Mouse (Mus musculus) kidney, embryonic 15.5 days (tissue): Measurements from ENCODE around the gene Slc22a4. TPM values are rescaled to one million over a fixed set of nuclear protein-coding genes. Genes with fewer than 3 reads are reported as not detected.
A peak's percentile ranks its signal among the peaks of the same experiment; 100 is the strongest.

ENCODE experiments used
- ATAC-seq: fragments of 200-750 bp; cut with Nextera tagmentation; replicated peaks from 2 replicates; pipeline ENCODE4 v1.8.0; 2017; ENCODE audit warnings: moderate TSS enrichment; ENCODE audit not compliant: low FRiP score
- H3K27ac ChIP-seq: fragments of 300-500 bp; sonication (generic); 2 replicates; pipeline ENCODE4 v1.5.1; 2015; ENCODE audit warnings: mild to moderate bottlenecking, inconsistent platforms
- H3K27me3 ChIP-seq: fragments of 300-500 bp; sonication (generic); 2 replicates; pipeline ENCODE4 v1.6.1; 2015; ENCODE audit warnings: inconsistent platforms
- H3K36me3 ChIP-seq: fragments of 300-500 bp; sonication (generic); 2 replicates; pipeline ENCODE4 v1.6.1; 2015; ENCODE audit warnings: inconsistent platforms
- H3K4me1 ChIP-seq: fragments of 300-500 bp; sonication (generic); 2 replicates; pipeline ENCODE4 v1.6.1; 2015; ENCODE audit warnings: inconsistent platforms
- H3K4me2 ChIP-seq: fragments of 300-500 bp; sonication (generic); 2 replicates; pipeline ENCODE4 v1.6.1; 2015; ENCODE audit warnings: moderate library complexity, mild to moderate bottlenecking, inconsistent platforms
- H3K4me3 ChIP-seq: fragments of 300-500 bp; sonication (generic); replicated peaks from 2 replicates; pipeline ENCODE4 v1.5.1; 2015; ENCODE audit warnings: mild to moderate bottlenecking, inconsistent platforms
- H3K9ac ChIP-seq: fragments of 300-500 bp; sonication (generic); 2 replicates; pipeline ENCODE4 v1.6.1; 2015; ENCODE audit warnings: mild to moderate bottlenecking, inconsistent platforms
- H3K9me3 ChIP-seq: fragments of 300-500 bp; sonication (generic); replicated peaks from 2 replicates; pipeline ENCODE4 v1.6.1; 2016; ENCODE audit warnings: inconsistent platforms
- WGBS: fragments of 180-500 bp; shearing (Covaris S2); methylation state at CpG from one replicate; pipeline ENCODE4 v1.1.7; 2015; ENCODE audit warnings: mixed read lengths; 5-methylcytosine and 5-hydroxymethylcytosine counted together
- polyA plus RNA-seq: library from polyadenylated mRNA; unstranded; fragments of >200 nt; fragmentation: Nextera tagmentation; extraction: Ambion mirVana; gene quantifications from 2 replicates; pipeline ENCODE4 v1.2.1, GENCODE M21; 2015

Slc22a4 gene
- polyA plus RNA-seq, 1 experiment from 2014 or later = 1.9 TPM

DNA sequence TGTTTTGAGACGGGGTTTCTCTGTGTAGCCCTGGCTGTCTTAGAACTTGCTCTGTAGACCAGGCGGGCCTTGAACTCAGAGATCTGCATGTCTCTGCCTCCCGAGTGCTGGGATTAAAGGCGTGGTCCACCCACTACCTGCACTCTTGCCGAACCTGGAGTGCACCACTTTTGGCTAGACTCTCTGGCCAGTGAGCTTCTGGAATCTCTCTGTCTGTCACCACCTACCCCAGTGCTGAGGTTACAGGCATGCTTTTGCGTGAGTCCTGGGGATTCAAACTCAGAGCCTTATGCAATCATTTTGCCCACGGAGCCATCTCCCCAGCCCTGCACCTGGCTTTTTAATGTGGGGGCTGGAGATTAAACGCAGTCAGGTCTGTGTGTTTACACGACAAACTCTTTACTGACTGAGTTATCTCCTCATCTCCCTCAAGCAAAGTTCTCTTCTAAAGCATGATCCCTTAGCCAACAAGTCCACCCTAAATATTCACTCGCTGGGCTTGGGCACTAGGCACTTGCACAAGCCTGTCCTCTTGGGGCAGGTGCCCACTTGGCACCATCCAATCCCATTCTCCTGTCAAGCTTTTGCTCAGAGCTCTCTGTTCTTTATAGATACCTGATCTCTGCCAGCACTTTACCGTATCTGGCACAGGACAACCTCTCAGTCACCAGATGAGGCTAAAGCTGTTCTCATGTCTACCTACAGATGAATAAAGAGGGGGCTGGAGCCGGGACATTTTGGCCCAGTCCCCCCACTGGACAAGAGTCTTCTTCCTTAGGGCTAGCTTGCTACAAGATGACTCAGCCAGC is 37.4 kb upstream of the Slc22a4 start:
- H3K4me2 ChIP-seq = no peak overlapping the region
- H3K9ac ChIP-seq = no peak overlapping the region
- H3K36me3 ChIP-seq = no peaks in the 10 kb centered on the region
- H3K9me3 ChIP-seq = no peaks in the 10 kb centered on the region
- peaks cover 74% of the 10 kb centered on the region for H3K4me1 ChIP-seq
- no peak for ATAC-seq
- no peak overlapping the region for H3K27ac ChIP-seq
- no peaks in the 10 kb centered on the region; the same call in none of the 2 replicates for H3K27me3 ChIP-seq
- H3K4me3 ChIP-seq = no peak overlapping the region
- 90% methylated on average over 12 of the region's 12 CpGs for WGBS

DNA sequence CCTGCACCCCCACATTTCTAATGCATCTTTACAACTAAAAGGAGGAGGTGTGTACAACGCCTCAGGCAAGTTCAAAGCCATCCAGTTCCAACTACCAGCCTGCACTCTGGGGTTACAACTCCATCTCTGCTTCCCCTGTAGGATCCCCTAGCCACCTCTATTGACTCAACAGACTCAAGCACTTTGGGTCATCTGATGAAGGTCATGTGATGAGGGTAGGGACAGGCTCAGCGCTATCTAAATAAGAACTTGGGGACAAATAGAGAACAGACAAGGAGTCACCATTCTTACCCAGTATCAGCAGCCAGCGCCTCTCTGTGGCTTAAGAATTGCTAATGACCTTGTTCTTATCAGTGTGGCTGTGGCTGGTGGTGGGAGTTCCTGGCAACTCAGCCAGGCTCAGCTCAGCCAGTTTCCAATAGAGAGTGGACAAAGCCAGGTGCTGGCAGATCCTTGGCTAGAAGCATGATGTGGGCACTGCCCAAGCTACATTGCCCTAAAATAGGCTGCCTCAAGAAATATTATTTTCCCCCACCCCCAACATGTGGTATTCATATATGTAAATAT is 36.6 kb upstream of the Slc22a4 start:
- no peak overlapping the region for H3K4me2 ChIP-seq
- H3K4me3 ChIP-seq = no peak overlapping the region
- WGBS = 82% methylated on average over 3 of the region's 3 CpGs
- no peaks in the 10 kb centered on the region; the same call in none of the 2 replicates for H3K27me3 ChIP-seq
- no peaks in the 10 kb centered on the region for H3K36me3 ChIP-seq
- H3K9ac ChIP-seq = no peak overlapping the region
- H3K27ac ChIP-seq = no peak overlapping the region
- no peaks in the 10 kb centered on the region for H3K9me3 ChIP-seq
- no peak for ATAC-seq
- H3K4me1 ChIP-seq = peaks cover 79% of the 10 kb centered on the region

DNA sequence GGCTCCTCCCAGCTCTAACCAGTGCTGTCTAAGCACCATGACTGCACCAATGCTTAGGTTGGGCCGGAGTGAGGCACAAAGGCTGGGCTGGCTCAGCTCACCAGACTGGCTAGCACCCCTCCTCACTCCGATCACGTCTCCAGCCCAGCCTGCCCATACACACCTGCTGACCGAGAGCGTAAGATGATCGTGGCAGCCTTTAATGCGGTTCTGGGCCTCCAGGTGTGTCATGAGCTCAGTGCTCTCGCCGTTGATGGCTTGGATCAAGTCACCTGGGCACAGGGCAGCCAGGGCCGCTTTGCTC is 35.5 kb upstream of the Slc22a4 start:
- Histone ChIP-seq H3K4me2 (no peak overlapping the region), H3K9me3 (no peaks in the 10 kb centered on the region), H3K36me3 (no peaks in the 10 kb centered on the region), H3K27me3 (no peaks in the 10 kb centered on the region; the same call in none of the 2 replicates), H3K27ac (0 out of 2 replicates have a peak overlapping the region, but pooled peaks have one; percentile 38), H3K4me1 (peaks cover 78% of the 10 kb centered on the region), H3K9ac (no peak overlapping the region), H3K4me3 (no peak overlapping the region)
- no peak for ATAC-seq
- WGBS = 88% methylated on average over 10 of the region's 10 CpGs

DNA sequence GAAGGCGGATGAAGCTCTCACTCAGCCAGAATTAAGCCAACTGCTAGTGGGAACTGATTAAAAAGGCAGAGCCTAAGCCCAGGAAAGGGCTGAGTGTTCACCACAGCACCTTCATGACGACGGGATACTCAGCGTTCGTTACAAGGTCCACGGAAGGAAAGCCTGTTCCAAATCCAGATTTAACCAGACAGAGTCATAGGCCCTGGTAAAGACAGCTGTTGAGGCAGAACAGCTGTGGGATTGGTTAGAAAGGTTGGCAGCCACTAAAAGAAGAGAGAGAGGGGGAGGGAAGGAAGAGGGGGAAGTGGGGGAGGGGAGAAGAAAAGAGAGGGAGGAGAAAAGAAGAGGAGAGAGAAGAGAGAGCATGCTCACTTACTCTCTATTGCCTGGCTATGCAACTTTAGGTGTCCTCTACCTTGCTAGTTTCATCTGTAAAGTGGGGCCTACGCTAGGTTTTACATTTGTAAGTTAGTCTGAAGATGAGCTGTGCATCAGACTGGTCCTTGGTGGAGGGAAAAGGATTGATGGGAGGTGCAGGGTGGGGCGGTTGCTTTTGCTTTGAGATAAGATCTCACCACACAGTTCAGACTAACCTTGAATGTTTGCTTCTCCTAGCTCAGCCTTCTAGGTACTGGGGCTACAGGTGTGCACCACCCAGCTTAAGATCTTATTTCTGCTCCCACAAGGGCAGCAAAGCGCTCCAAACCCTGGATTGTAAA is 35.0 kb upstream of the Slc22a4 start:
- H3K27ac ChIP-seq = peak overlapping the region; percentile 66
- no peaks in the 10 kb centered on the region for H3K9me3 ChIP-seq
- H3K4me1 ChIP-seq = peaks cover 78% of the 10 kb centered on the region
- no peak overlapping the region for H3K4me2 ChIP-seq
- WGBS = 61% methylated on average over 9 of the region's 9 CpGs
- no peak overlapping the region for H3K4me3 ChIP-seq
- ATAC-seq = no peak
- H3K9ac ChIP-seq = no peak overlapping the region
- no peaks in the 10 kb centered on the region; the same call in none of the 2 replicates for H3K27me3 ChIP-seq
- H3K36me3 ChIP-seq = no peaks in the 10 kb centered on the region

DNA sequence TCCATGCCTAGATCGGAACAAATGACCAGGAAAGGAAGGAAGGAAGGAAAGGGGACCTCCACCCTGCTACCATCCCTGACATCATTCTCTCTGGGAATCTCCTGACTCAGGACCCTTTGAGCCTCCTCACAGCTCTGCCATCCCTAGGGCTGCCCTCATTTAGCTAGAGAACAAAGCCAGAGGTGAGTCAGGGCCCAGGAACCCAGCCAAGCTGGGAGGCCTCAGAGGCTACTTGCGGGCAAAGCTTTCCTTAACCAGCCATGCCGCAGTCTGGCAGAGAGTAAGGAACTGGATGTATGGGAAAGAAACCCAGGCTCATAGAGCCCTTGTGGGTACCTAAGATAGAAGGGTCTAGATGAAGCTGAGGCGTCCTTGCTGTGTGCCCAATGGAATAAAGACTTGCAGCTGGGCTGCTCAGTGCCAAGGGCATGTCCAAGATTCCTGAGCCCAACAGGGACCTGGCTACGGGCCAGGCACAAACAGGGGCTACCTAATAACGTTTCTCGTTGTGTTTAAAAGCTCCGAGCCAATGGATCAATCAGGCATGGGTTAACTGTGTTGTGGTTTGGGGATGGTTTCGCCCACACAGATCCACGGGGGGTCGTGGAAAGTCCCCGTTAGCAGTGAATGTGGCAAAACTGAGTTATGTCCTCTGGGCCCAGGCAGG is 34.3 kb upstream of the Slc22a4 start:
- H3K27ac ChIP-seq = peak overlapping the region; percentile 66
- no peak overlapping the region for H3K4me2 ChIP-seq
- no peak overlapping the region for H3K4me3 ChIP-seq
- no peaks in the 10 kb centered on the region for H3K27me3 ChIP-seq
- ATAC-seq = no peak
- no peak overlapping the region for H3K9ac ChIP-seq
- H3K36me3 ChIP-seq = no peaks in the 10 kb centered on the region
- H3K9me3 ChIP-seq = no peaks in the 10 kb centered on the region
- H3K4me1 ChIP-seq = peaks cover 78% of the 10 kb centered on the region
- WGBS = 64% methylated on average over 12 of the region's 12 CpGs

DNA sequence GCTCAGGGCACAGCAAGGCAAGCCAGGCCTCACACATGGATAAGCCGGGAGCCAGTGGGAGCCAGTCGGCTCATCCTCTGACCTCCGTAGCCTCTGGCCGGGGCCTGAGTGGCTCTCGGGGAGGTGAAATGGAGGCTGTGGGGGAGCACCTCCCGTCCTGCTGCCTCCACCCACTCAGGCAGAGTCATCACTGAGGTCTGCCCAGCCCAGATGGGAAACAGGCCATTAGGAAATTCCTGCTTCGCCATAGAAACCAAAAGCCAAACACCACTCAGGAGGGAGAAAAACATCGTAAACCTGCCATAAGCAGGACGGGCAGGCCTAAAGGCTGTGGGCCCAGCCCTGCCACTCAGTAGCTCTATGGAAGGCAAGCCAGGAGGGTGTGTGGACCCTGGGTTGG is 32.4 kb upstream of the Slc22a4 start:
- H3K4me2 ChIP-seq = 0 out of 2 replicates have a peak overlapping the region, but pooled peaks have one; percentile 2
- no peaks in the 10 kb centered on the region for H3K9me3 ChIP-seq
- WGBS = 10% methylated on average over 9 of the region's 9 CpGs
- peak overlapping the region; percentile 70 for H3K27ac ChIP-seq
- H3K36me3 ChIP-seq = 0 out of 2 replicates have a peak, but pooled peaks cover 8% of the 10 kb centered on the region
- H3K27me3 ChIP-seq = no peaks in the 10 kb centered on the region
- no peak overlapping the region for H3K9ac ChIP-seq
- peaks cover 67% of the 10 kb centered on the region for H3K4me1 ChIP-seq
- no peak overlapping the region for H3K4me3 ChIP-seq
- ATAC-seq = peak; percentile 75

DNA sequence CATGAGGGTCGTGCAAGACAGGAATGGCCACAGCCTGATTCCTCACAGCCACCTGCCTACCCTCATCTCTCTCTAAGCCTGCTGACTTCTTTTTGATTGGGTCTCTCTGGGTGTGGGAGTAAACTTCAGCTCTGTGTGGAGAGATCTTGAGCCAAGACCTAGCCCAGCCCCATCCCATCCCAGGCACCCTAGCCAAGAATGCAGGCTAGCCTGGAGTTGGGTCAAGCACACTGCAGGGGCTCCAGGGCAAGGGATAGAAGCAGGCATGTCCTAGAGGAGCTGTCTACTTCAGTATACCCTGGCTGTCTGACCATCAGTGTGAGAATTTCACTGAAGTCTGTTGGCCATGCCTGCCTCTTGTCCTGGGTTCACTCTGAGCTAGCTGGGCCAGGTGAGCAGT is 31.6 kb upstream of the Slc22a4 start:
- H3K36me3 ChIP-seq = peaks cover 13% of the 10 kb centered on the region; the same call in 1 of the 2 replicates
- no peaks in the 10 kb centered on the region for H3K27me3 ChIP-seq
- peaks cover 67% of the 10 kb centered on the region for H3K4me1 ChIP-seq
- H3K4me3 ChIP-seq = no peak overlapping the region
- 46% methylated on average over 1 of the region's 1 CpGs for WGBS
- no peak for ATAC-seq
- no peak overlapping the region for H3K4me2 ChIP-seq
- H3K27ac ChIP-seq = peak overlapping the region; percentile 70; the same call in 1 of the 2 replicates
- H3K9ac ChIP-seq = no peak overlapping the region
- H3K9me3 ChIP-seq = no peaks in the 10 kb centered on the region

DNA sequence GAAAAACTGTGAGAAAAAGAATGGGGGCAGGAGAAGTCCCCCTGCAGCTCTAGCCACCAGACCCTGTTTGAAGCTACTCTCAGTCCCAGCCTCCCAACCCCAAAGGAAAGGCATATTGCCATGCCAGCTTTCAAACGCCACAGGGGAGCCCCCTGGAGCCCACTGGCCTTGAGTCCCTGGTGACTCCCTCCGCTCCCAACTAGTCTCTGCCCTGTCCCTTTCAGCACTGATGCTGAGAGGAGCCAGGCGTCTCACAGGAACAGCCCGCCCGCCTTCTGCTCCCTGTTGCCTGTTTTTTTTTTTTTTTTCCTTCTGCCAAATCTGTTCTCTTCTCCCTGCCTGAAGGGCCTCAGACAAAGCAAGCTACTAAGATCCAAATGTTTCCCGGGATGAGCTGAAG is 30.8 kb upstream of the Slc22a4 start:
- no peak for ATAC-seq
- H3K36me3 ChIP-seq = peaks cover 13% of the 10 kb centered on the region; the same call in 1 of the 2 replicates
- H3K4me2 ChIP-seq = no peak overlapping the region
- no peaks in the 10 kb centered on the region for H3K9me3 ChIP-seq
- no peaks in the 10 kb centered on the region for H3K27me3 ChIP-seq
- peak overlapping the region; percentile 13; the same call in 1 of the 2 replicates for H3K27ac ChIP-seq
- H3K9ac ChIP-seq = no peak overlapping the region
- H3K4me1 ChIP-seq = peaks cover 66% of the 10 kb centered on the region
- no peak overlapping the region for H3K4me3 ChIP-seq
- WGBS = 26% methylated on average over 6 of the region's 6 CpGs

DNA sequence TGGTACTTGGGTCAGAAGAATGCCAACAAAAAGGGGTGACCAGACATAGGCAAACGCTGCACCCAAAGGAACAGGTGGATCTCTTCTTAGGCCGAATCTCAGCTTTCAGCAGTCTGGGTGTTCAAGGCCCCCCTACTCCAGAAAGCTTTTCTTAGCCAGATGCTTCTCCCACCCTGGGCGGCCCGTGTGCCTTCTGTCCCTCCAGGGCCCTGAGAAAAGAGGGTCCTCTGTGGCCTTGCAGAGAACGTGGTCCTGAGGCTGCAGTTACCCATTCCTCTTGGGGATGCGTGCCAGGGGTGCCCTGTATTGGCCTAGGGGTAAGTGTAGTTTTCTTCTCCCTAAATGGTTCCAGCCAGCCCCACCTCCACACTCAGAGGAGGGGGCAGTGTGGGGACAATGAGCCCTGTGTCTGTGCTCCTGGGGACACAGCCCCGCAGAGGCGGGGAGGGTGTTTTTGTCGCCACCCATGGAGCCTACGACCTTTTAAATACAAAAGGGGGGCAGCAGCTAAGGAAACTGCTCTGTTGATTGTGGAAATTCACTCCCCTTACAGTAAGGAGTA is 30.2 kb upstream of the Slc22a4 start:
- Histone ChIP-seq H3K4me3 (no peak overlapping the region), H3K4me1 (peaks cover 64% of the 10 kb centered on the region), H3K4me2 (no peak overlapping the region), H3K9ac (no peak overlapping the region), H3K27ac (peak overlapping the region; percentile 13; the same call in 1 of the 2 replicates), H3K9me3 (no peaks in the 10 kb centered on the region), H3K27me3 (no peaks in the 10 kb centered on the region), H3K36me3 (peaks cover 14% of the 10 kb centered on the region; the same call in 1 of the 2 replicates)
- ATAC-seq = no peak
- 55% methylated on average over 10 of the region's 10 CpGs for WGBS

DNA sequence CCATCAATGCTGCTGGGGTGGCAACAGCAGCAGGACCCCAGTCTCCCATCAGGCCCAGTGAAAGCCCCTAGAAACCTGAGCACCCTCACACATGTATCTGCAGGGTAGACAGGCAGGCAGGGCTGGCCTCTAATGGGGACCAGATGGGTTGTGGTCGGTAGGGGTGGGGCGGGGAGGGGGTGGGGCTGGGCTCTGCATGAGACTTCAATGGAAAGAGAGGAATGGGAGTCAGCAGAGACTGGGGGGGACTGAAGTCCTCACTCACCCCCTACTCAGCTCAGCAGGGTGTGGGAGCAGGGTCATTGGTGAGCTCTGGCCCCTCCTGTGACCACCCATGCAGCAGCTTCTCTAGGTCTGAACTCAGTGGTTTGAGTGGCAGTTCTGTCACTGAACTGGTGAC is 29.5 kb upstream of the Slc22a4 start:
- no peaks in the 10 kb centered on the region for H3K27me3 ChIP-seq
- H3K4me1 ChIP-seq = peaks cover 58% of the 10 kb centered on the region
- H3K4me2 ChIP-seq = no peak overlapping the region
- no peak overlapping the region for H3K27ac ChIP-seq
- H3K9ac ChIP-seq = no peak overlapping the region
- H3K9me3 ChIP-seq = no peaks in the 10 kb centered on the region
- H3K36me3 ChIP-seq = peaks cover 21% of the 10 kb centered on the region; the same call in 1 of the 2 replicates
- 23% methylated on average over 2 of the region's 2 CpGs for WGBS
- H3K4me3 ChIP-seq = no peak overlapping the region
- no peak for ATAC-seq

DNA sequence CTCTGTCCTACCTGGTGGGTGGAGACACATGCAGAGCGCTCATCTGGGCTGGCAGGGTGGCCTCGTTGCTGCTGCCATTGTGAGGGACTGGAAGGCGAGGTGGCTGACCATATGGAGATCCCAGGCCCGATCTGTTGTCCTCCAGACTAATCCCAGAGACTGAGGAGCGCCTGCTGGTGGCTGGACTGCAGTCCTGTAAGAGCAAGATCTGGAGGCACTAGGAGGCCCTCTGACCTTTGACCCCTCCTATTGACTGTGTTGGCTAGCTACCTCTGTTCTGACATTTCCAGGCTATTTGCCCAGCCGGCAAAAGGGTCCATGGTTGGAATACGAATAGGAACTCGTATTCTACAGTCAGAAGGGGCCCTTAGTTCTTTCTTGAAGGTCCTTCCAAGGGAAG is 28.2 kb upstream of the Slc22a4 start:
- Histone ChIP-seq H3K27ac (no peak overlapping the region), H3K27me3 (no peaks in the 10 kb centered on the region), H3K4me3 (no peak overlapping the region), H3K36me3 (peaks cover 21% of the 10 kb centered on the region; the same call in 1 of the 2 replicates), H3K4me1 (peaks cover 47% of the 10 kb centered on the region), H3K9ac (no peak overlapping the region), H3K4me2 (no peak overlapping the region), H3K9me3 (no peaks in the 10 kb centered on the region)
- no peak for ATAC-seq
- WGBS = 57% methylated on average over 8 of the region's 8 CpGs
